Mouse (Mus musculus) thymus, postnatal 14 days (tissue): Measurements from ENCODE around the gene Mill2.
"Not testable (repeated sequence)": the region's sequence is repeated elsewhere in the genome, so short reads cannot be mapped to it uniquely, and the experiment has no call there.

ENCODE experiments used
- DNase-seq: peaks from one replicate; pipeline ENCODE4 v3.0.0; 2021

The Mill2 gene

GRCm38 (mm10) chr7:18839865-18840264 is at the start of gene Mill2:
Gene Mill2 (plus strand): TSS chr7:18839966.
- DNase-seq = no peak

GRCm38 (mm10) chr7:18790671-18791070 is 49.1 kb upstream of the Mill2 start:
- not testable (repeated sequence) for DNase-seq

- no peak for DNase-seq
Measured at GRCm38 (mm10) chr7:18798420-18798819, 41.3 kb upstream of the Mill2 start, which contains the start of gene Psg19. Gene Psg19 (minus strand): TSS chr7:18798520.

GRCm38 (mm10) chr7:18799129-18799528 is 40.6 kb upstream of the Mill2 start:
- DNase-seq = no peak

GRCm38 (mm10) chr7:18803526-18803925 is 36.2 kb upstream of the Mill2 start:
- no peak for DNase-seq

GRCm38 (mm10) chr7:18818301-18818700 is 21.5 kb upstream of the Mill2 start:
- DNase-seq = no peak

- DNase-seq = no peak
Measured at GRCm38 (mm10) chr7:18821507-18821906, 18.3 kb upstream of the Mill2 start, which contains the start of gene Psg17. Gene Psg17 (minus strand): TSS chr7:18821607.

GRCm38 (mm10) chr7:18827792-18828546 is 11.8 kb upstream of the Mill2 start:
- no peak for DNase-seq

- no peak for DNase-seq
Measured at GRCm38 (mm10) chr7:18828592-18828991, 11.2 kb upstream of the Mill2 start.

- DNase-seq = no peak
Measured at GRCm38 (mm10) chr7:18829545-18829944, 10.2 kb upstream of the Mill2 start.

GRCm38 (mm10) chr7:18832298-18832697 is 7.5 kb upstream of the Mill2 start:
- DNase-seq = no peak

GRCm38 (mm10) chr7:18840386-18841173 is 814 bp downstream of the Mill2 start:
- peak; percentile 29 for DNase-seq

GRCm38 (mm10) chr7:18841174-18841567 is 1.4 kb downstream of the Mill2 start:
- DNase-seq = no peak

GRCm38 (mm10) chr7:18844811-18845210 is 5.0 kb downstream of the Mill2 start:
- no peak for DNase-seq

GRCm38 (mm10) chr7:18848395-18848794 is 8.6 kb downstream of the Mill2 start:
- no peak for DNase-seq

GRCm38 (mm10) chr7:18858310-18858916 is 18.6 kb downstream of the Mill2 start:
- no peak for DNase-seq

GRCm38 (mm10) chr7:18862801-18863200 is 23.0 kb downstream of the Mill2 start:
- DNase-seq = no peak

- no peak for DNase-seq
Measured at GRCm38 (mm10) chr7:18868491-18868890, 28.7 kb downstream of the Mill2 start.

- not testable (repeated sequence) for DNase-seq
Measured at GRCm38 (mm10) chr7:18871031-18871430, 31.3 kb downstream of the Mill2 start, which contains the start of gene Pglyrp1. Gene Pglyrp1 (plus strand): TSS chr7:18871331.

GRCm38 (mm10) chr7:18872014-18872802 is 32.4 kb downstream of the Mill2 start:
- no peak for DNase-seq

- no peak for DNase-seq
Measured at GRCm38 (mm10) chr7:18872816-18873215, 33.0 kb downstream of the Mill2 start.

GRCm38 (mm10) chr7:18873253-18873652 is 33.5 kb downstream of the Mill2 start:
- DNase-seq = peak; percentile 77

GRCm38 (mm10) chr7:18875372-18875771 is 35.6 kb downstream of the Mill2 start:
- no peak for DNase-seq
